Mouse (Mus musculus): ENCODE results near the gene F5. TPM values are rescaled to one million over a fixed set of nuclear protein-coding genes. Genes with fewer than 3 reads are reported as not detected.

Gene F5
- polyA plus RNA-seq, 1 experiment from 2014 or later: 0.20 TPM

GRCm38 (mm10) chr1:164251438-164251837, 99.8 kb downstream of the F5 start:
- no peak for ATAC-seq
- H3K36me3 ChIP-seq (ENCODE audit: control insufficient read depth, insufficient read depth, low read length): no peaks in the 10 kb centered on the region

GRCm38 (mm10) chr1:164252551-164252950, 100.9 kb downstream of the F5 start:
- Histone ChIP-seq H3K27ac (ENCODE audit: low read length) (no peak overlapping the region), H3K36me3 (ENCODE audit: control insufficient read depth, insufficient read depth, low read length) (peaks cover 6% of the 10 kb centered on the region; the same call in 1 of the 2 replicates), H3K9ac (ENCODE audit: low read depth, low read length) (no peak overlapping the region), H3K27me3 (ENCODE audit: control insufficient read depth, insufficient read depth, low read depth, low read length) (no peaks in the 10 kb centered on the region), H3K4me2 (ENCODE audit: low read length) (no peak overlapping the region), H3K4me3 (ENCODE audit: low read depth, low read length) (no peak overlapping the region), H3K4me1 (ENCODE audit: control insufficient read depth, insufficient read depth, low read length) (peaks cover 15% of the 10 kb centered on the region), H3K9me3 (replicated peaks; ENCODE audit: control insufficient read depth, low read length, poor library complexity, severe bottlenecking) (no peaks in the 10 kb centered on the region)
- no peak for ATAC-seq
- 78% methylated on average over 5 of the region's 5 CpGs for WGBS

More at GRCm38 (mm10) chr1:164251438-164251837, 99.8 kb downstream of the F5 start:
- no peak overlapping the region for H3K4me3 ChIP-seq (ENCODE audit: low read depth, low read length)
- H3K27me3 ChIP-seq (ENCODE audit: control insufficient read depth, insufficient read depth, low read depth, low read length): no peaks in the 10 kb centered on the region
- H3K4me2 ChIP-seq (ENCODE audit: low read length): no peak overlapping the region
- no peak overlapping the region for H3K9ac ChIP-seq (ENCODE audit: low read depth, low read length)
- H3K27ac ChIP-seq (ENCODE audit: low read length): no peak overlapping the region
- H3K4me1 ChIP-seq (ENCODE audit: control insufficient read depth, insufficient read depth, low read length): peaks cover 15% of the 10 kb centered on the region
- no peaks in the 10 kb centered on the region for H3K9me3 ChIP-seq (replicated peaks; ENCODE audit: control insufficient read depth, low read length, poor library complexity, severe bottlenecking)
- WGBS: 96% methylated on average over 1 of the region's 1 CpGs

- no peak overlapping the region for H3K27ac ChIP-seq (ENCODE audit: low read length)
- H3K4me3 ChIP-seq (ENCODE audit: low read depth, low read length): no peak overlapping the region
- H3K4me1 ChIP-seq (ENCODE audit: control insufficient read depth, insufficient read depth, low read length): peaks cover 11% of the 10 kb centered on the region
- H3K9ac ChIP-seq (ENCODE audit: low read depth, low read length): no peak overlapping the region
- H3K4me2 ChIP-seq (ENCODE audit: low read length): no peak overlapping the region
- peaks cover 6% of the 10 kb centered on the region; the same call in 1 of the 2 replicates for H3K36me3 ChIP-seq (ENCODE audit: control insufficient read depth, insufficient read depth, low read length)
- 88% methylated on average over 3 of the region's 3 CpGs for WGBS
- no peaks in the 10 kb centered on the region for H3K27me3 ChIP-seq (ENCODE audit: control insufficient read depth, insufficient read depth, low read depth, low read length)
- no peaks in the 10 kb centered on the region for H3K9me3 ChIP-seq (replicated peaks; ENCODE audit: control insufficient read depth, low read length, poor library complexity, severe bottlenecking)
- ATAC-seq: no peak
Observed at GRCm38 (mm10) chr1:164254836-164255235, 103.2 kb downstream of the F5 start.

GRCm38 (mm10) chr1:164260171-164261028, 108.8 kb downstream of the F5 start:
- no peak overlapping the region for H3K9ac ChIP-seq (ENCODE audit: low read depth, low read length)
- H3K27me3 ChIP-seq (ENCODE audit: control insufficient read depth, insufficient read depth, low read depth, low read length): no peaks in the 10 kb centered on the region
- H3K4me2 ChIP-seq (ENCODE audit: low read length): no peak overlapping the region
- no peak overlapping the region for H3K4me3 ChIP-seq (ENCODE audit: low read depth, low read length)
- H3K9me3 ChIP-seq (replicated peaks; ENCODE audit: control insufficient read depth, low read length, poor library complexity, severe bottlenecking): no peaks in the 10 kb centered on the region
- H3K36me3 ChIP-seq (ENCODE audit: control insufficient read depth, insufficient read depth, low read length): peaks cover 21% of the 10 kb centered on the region
- H3K27ac ChIP-seq (ENCODE audit: low read length): no peak overlapping the region
- no peak for ATAC-seq
- no peaks in the 10 kb centered on the region for H3K4me1 ChIP-seq (ENCODE audit: control insufficient read depth, insufficient read depth, low read length)
- WGBS: 89% methylated on average over 16 of the region's 16 CpGs

GRCm38 (mm10) chr1:164261553-164261952, 109.9 kb downstream of the F5 start:
- Histone ChIP-seq H3K4me1 (ENCODE audit: control insufficient read depth, insufficient read depth, low read length) (no peaks in the 10 kb centered on the region), H3K4me3 (ENCODE audit: low read depth, low read length) (no peak overlapping the region), H3K9me3 (replicated peaks; ENCODE audit: control insufficient read depth, low read length, poor library complexity, severe bottlenecking) (no peaks in the 10 kb centered on the region), H3K36me3 (ENCODE audit: control insufficient read depth, insufficient read depth, low read length) (peaks cover 24% of the 10 kb centered on the region), H3K9ac (ENCODE audit: low read depth, low read length) (no peak overlapping the region), H3K4me2 (ENCODE audit: low read length) (no peak overlapping the region), H3K27ac (ENCODE audit: low read length) (no peak overlapping the region), H3K27me3 (ENCODE audit: control insufficient read depth, insufficient read depth, low read depth, low read length) (no peaks in the 10 kb centered on the region)
- no peak for ATAC-seq
- 94% methylated on average over 7 of the region's 7 CpGs for WGBS

Other genes with a start within 250 kb of the F5 start
- gene Scyl3, start 222.7 kb upstream of the F5 start, polyA plus RNA-seq (2015; fragmentation: Nextera tagmentation; extraction: Ambion mirVana): 13.0 and 16.7 TPM in 2 replicates
- 4.0 and 5.0 TPM in 2 replicates for gene BC055324, start 157.0 kb upstream of the F5 start, polyA plus RNA-seq (2015; fragmentation: Nextera tagmentation; extraction: Ambion mirVana)
- gene Mettl18, start 156.9 kb upstream of the F5 start, polyA plus RNA-seq (2015; fragmentation: Nextera tagmentation; extraction: Ambion mirVana): 7.7 and 8.3 TPM in 2 replicates
- not detected in 2 replicates for gene Sele, start 103.6 kb upstream of the F5 start, polyA plus RNA-seq (2015; fragmentation: Nextera tagmentation; extraction: Ambion mirVana)
- 0.16 TPM in 1 of 2 replicates, not detected in the other for gene Sell, start 89.9 kb upstream of the F5 start, polyA plus RNA-seq (2015; fragmentation: Nextera tagmentation; extraction: Ambion mirVana)
- not detected in 2 replicates for gene Selp, start 36.6 kb upstream of the F5 start, polyA plus RNA-seq (2015; fragmentation: Nextera tagmentation; extraction: Ambion mirVana)
- 8.1 and 8.3 TPM in 2 replicates for gene Slc19a2, start 97.2 kb downstream of the F5 start, polyA plus RNA-seq (2015; fragmentation: Nextera tagmentation; extraction: Ambion mirVana)
- 29.1 and 30.5 TPM in 2 replicates for gene Ccdc181, start 123.7 kb downstream of the F5 start, polyA plus RNA-seq (2015; fragmentation: Nextera tagmentation; extraction: Ambion mirVana)
- 31.2 and 34.2 TPM in 2 replicates for gene Nme7, start 152.3 kb downstream of the F5 start, polyA plus RNA-seq (2015; fragmentation: Nextera tagmentation; extraction: Ambion mirVana)
- 30.7 and 32.3 TPM in 2 replicates for gene Blzf1, start 155.7 kb downstream of the F5 start, polyA plus RNA-seq (2015; fragmentation: Nextera tagmentation; extraction: Ambion mirVana)